Mouse (Mus musculus): ENCODE data around the gene Serpinb13. TPM values are rescaled to one million over a fixed set of nuclear protein-coding genes. Genes with fewer than 3 reads are reported as not detected.
"Not testable (repeated sequence)": the region's sequence is repeated elsewhere in the genome, so short reads cannot be mapped to it uniquely, and the experiment has no call there.

The Serpinb13 gene
- not detected for total RNA-seq (2021)
- long read RNA-seq, experiment 1 = 0 reads
- long read RNA-seq, experiment 2 = 0 reads

DNA sequence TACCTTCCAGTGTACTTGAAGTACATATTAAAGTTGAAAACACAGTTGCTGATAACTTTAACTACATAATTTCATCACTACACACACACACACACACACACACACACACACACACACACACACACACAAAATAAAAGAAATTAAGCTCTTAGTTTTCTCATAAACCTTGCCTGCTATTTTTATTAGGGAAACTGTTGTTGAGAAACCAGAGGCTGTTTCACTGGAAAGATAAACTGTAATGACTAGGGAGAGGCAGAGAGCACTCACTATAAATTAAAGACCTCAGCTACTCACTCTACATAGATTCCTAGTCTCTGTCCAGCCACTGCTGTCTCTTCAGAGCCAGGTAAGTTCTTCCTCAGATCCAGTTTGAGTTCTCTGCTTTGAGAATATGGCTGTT is at the start of gene Serpinb13:
TSS of gene Serpinb13 (plus strand) at position 301 of the 400 bp plus-strand sequence.
- no peak for DNase-seq (ENCODE audit: low spot score)

GRCm38 (mm10) chr1:106931954-106932353 is 48.8 kb upstream of the Serpinb13 start:
- no peak for DNase-seq (ENCODE audit: low spot score)

- no peak for DNase-seq (ENCODE audit: low spot score)
Measured at GRCm38 (mm10) chr1:106933658-106934057, 47.1 kb upstream of the Serpinb13 start.

DNA sequence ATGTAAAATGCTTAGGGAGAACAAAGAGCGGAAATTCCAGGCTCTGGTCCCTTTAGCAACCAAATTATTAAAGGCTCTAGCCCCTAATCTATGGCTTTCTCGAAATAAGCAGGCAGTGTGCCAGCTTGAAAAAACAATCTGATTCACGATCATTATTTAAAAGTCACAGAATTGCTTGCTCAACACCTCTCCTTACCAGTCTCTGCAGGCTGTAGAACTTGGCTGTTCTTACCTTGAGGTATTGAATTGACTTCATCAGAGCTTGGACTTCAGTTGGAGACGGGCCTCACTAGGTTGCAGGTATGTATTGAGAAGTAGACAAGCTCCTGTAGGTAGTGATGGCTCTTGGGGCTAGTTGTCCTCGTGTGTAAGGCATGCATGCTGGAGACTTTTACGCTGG is 46.5 kb upstream of the Serpinb13 start, which contains the start of gene Serpinb12:
TSS of gene Serpinb12 (plus strand) at position 185 of the 400 bp plus-strand sequence.
- no peak for DNase-seq (ENCODE audit: low spot score)

DNA sequence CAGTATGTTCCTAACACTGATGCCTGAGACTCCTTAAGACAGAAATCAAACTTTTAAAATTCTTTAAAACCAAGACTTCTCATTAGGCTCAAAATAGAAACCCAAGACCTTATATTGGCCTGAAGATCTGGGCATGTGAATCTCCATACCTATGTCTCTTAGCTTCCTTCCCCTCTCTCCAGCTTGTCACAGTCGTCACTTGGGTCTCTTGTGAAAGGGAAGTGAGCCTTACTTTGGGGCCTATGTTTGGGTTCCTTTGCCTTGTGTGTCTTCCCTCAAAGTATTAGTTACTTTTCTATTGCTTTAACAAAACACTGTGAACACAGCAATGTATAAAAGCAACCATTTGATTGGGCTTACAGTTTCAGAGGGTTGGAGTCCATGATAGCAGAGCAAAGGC is 33.6 kb upstream of the Serpinb13 start:
- DNase-seq (ENCODE audit: low spot score) = no peak

DNA sequence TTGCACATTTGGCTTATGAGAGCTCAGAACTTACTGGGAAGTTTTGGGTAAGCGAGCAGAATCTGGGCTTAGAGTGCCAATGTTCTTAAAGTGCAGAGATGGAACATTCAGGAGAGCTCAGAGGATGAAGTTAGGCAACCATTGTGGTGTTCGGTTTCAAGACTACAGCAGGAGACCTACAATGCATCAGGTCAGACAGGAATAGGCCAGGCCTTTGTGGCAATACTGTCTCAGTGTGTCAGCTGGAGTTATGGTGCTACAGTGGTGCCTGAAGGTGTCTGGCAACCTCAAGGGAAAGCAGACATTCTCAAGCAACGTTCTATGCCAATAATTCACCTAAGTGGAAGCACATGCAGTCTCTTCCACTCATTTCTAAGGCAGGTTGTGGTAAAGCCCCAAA is 20.8 kb upstream of the Serpinb13 start:
- DNase-seq (ENCODE audit: low spot score) = no peak

- peak; percentile 2 for DNase-seq (ENCODE audit: low spot score)
Measured at GRCm38 (mm10) chr1:106961023-106961422, 19.8 kb upstream of the Serpinb13 start.

DNA sequence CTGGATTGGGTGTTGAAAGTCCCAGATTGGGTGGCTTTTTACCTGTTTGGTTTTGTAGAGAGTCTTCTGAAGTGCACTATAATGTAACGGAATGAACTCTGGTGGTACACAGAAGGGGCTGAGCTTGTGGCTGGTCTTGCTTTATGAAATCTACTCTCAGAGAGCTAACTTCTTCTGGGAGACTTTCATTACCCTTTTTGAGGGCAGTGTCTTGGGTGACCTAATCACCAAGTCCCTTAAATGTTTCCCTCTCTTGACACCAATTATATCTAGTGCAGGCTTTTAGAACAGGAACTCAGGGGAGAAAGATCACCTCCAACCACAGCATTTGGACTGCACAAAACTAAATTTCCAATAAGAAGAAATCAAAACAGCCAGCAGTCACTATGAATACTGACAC is 2.3 kb downstream of the Serpinb13 start:
- no peak for DNase-seq (ENCODE audit: low spot score)

DNA sequence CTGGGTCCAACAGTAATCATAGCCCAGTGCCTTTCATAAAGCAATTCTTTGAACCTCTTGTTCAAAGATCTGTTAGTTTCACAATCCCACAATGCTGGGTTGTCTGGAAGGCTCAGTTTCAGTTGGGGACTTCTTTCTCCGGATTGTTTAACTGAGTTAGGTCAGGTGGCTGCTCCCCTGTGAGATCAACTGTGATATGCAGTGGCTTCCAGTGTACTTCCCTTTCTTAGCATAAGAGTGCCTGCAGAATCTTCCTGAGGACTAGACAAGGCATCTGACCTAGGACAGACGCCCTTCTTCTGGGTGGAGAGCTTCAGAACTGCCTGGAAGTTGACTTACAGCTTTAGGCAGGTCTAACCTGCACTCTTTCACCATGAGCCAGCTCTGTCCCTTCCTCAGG is 3.1 kb downstream of the Serpinb13 start:
- DNase-seq (ENCODE audit: low spot score) = no peak

GRCm38 (mm10) chr1:107000424-107000823 is 19.6 kb downstream of the Serpinb13 start:
- no peak for DNase-seq (ENCODE audit: low spot score)

DNA sequence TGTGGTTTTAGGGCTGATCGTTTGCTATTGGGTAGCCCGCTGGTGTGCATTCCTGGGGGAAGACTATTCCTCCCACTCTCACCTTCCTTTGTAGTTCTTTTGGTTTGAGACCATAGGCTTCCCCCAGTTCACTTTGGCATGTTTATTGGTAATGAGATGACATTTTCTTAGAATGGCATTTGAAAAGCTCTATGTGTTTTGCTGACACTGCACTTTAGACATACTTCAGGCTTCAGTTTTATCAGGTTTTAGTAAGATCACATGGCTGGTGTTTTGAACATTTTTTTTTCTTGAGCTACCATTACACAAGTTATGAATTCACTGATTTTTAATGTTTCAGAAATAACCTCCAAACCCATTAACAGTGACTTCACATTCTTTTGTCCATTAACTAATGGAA is 21.0 kb downstream of the Serpinb13 start:
- DNase-seq (ENCODE audit: low spot score) = no peak

GRCm38 (mm10) chr1:107006316-107006715 is 25.5 kb downstream of the Serpinb13 start:
- DNase-seq (ENCODE audit: low spot score) = no peak

DNA sequence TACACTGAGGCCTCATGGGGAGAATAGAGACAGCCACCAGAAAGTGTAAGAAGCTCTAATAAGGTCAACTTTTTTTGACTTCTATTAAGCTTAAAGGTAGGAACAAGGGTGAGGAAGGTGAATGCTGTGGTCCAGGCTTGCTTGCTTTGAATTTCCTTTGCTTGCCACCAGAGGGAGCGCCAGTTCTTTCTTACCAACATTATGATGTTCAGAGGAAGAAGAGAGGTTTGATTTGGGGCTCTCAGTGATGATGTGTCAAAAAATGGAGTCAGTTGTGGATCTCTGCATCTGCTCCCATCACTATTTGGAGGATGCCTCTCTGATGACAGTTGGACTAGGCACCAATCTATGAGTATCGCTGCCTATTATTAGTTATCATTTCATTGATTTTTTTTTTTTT is 33.7 kb downstream of the Serpinb13 start:
- no peak for DNase-seq (ENCODE audit: low spot score)

DNA sequence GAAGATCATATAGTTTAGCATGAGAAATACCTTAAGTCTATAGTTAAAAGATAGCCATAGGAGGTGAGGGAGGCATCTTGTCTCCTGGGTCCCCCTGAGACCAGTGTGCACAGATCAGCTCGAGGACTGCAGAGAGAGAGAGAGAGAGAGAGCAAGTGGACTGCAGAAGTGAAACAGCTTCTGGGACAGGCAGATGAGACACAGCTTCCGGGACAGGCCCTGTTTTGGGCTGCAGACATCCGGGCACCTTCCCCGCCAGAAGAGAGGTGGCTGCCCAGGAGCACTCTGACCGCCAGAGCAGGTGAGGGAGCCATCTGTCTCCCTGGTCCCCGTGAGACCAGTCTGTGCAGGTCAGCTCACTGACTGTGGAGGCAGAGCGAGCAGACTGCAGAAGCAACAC is 34.4 kb downstream of the Serpinb13 start:
- no peak for DNase-seq (ENCODE audit: low spot score)

- DNase-seq (ENCODE audit: low spot score) = no peak
Measured at GRCm38 (mm10) chr1:107025886-107026285, 45.1 kb downstream of the Serpinb13 start.

DNA sequence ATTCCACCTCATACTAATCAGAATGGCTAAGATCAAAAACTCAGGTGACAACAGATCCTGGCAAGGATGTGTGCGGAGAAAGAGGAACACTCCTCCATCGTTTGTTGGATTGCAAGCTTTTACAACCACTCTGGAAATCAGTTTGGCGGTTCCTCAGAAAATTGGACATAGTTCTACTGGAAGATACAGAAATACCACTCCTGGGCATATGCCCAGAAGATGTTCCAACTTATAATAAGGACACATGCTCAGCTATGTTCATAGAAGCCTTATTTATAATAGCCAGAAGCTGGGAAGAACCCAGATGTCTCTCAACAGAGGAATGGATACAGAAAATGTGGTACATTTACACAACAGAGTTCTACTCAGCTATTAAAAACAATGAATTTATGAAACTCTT is 53.5 kb downstream of the Serpinb13 start:
- not testable (repeated sequence) for DNase-seq (ENCODE audit: low spot score)

Other genes with a start within 250 kb of the Serpinb13 start
- gene Kdsr, start 221.3 kb upstream of the Serpinb13 start, total RNA-seq (2021) = 1 to 10 TPM; 3.6 to 8.0 TPM
- 10 to 100 TPM; 16.8 to 18.4 TPM for gene Vps4b, start 184.3 kb upstream of the Serpinb13 start, total RNA-seq (2021)
- gene Serpinb5, start 119.8 kb upstream of the Serpinb13 start, total RNA-seq (2021) = not detected
- gene Serpinb12, start 46.5 kb upstream of the Serpinb13 start, total RNA-seq (2021) = not detected
- not detected for gene Serpinb3a, start 71.3 kb downstream of the Serpinb13 start, total RNA-seq (2021)
- not detected for gene Serpinb3d, start 102.5 kb downstream of the Serpinb13 start, total RNA-seq (2021)

Measured in gastrocnemius, adult 18-20 months (tissue).